Mouse (Mus musculus) kidney, adult 9 months (tissue): ENCODE results near the gene Rcan2.

Experiments used
- DNase-seq: peaks from one replicate; pipeline ENCODE4 v3.0.0; 2022

Rcan2 gene

DNA sequence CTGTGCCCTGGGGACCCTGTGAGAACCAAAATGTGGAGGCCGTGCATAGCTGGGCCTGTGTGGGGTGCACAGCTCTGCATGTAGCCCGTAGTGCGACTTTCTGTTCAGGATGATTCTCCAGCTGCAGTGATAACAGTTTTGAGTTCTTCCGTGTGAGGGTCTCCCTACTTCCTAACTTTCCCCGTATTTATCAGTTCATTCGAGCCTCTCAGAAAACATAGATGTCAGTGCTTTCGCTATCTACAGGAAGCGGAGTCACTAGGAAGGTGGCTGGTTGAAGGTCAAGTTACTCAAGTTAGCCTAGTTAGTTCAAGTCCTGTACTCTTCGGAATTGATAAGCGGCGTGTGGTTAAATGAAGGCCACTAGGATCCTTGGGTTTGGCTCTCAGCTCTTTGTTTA, 130.6 kb downstream of the Rcan2 start:
- DNase-seq: no peak

DNA sequence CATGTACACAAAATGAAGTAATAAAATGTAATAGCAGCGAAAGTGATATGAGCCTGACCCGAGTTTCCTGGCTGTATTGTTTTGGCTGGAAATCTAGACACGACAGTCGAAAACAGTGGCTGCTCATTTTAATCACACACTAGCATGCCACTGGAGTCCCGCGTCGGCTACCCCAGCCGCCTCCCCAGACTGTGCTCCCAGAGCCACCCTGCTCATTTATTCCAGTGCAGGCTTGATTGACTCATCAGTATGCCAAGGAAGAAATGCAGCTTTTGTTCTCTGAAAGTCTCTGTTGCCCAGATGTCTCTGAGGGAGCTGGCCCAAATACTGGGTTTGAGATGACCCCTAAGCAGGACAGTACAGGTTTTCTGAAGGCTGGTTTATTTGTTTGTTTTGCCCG, 132.9 kb downstream of the Rcan2 start:
- DNase-seq: no peak

DNA sequence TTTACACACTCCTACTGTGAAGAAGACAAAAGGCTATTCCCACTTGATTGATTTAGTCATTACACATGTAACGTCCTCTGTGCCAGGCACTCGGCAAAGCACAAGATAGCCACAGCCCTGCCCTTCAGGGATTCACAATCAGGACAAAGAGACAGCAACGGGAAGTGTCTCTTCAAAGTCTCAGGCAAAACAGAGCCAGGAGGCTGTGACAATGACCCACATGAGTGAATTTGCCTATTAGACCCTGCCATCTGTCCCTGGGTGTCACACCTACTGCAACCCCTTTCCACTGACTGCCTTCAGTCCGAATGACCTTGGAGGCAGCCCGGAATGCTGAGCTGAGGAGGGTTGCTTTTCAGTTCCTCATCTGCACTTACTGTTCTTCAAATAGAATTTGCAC, 151.1 kb downstream of the Rcan2 start:
- no peak for DNase-seq

DNA sequence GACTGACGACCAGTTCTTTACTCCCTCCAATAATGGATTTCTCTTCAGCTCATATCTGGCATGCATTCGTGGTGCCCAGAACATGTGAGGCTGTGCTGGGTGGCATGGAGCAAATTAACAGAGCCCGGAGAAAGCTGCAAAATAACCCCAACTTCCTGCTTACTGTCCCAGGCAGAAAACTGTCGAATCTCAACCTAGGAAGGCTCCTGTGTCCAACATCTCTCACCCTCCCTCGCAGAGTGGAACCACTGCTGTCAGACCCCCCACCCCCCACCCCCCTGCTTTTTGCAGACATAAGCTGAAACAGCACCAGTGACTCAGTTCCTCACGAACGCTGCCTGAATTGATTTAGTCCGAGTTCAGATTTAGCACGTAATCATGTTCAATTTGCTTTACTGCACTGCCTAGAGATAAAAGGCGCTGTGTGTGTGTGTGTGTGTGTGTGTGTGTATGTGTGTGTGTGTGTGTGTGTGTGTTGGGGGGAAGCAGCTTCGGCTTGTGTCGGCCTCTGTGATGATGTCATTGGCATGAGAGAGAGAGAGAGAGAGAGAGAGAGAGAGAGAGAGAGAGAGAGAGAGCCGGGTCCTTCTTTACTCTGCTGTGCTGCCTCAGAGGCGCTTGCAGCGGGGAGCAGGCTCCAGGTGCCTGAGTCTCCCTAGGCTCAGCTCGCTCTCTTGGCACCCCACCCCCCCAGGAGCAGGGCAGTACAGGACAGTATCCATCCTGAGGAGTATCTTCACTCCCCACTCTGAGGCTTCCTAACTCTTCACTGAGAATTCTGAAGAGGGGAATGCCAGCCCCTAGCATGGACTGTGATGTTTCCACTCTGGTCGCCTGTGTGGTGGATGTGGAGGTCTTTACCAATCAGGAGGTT, 151.7 kb downstream of the Rcan2 start:
- DNase-seq: no peak

DNA sequence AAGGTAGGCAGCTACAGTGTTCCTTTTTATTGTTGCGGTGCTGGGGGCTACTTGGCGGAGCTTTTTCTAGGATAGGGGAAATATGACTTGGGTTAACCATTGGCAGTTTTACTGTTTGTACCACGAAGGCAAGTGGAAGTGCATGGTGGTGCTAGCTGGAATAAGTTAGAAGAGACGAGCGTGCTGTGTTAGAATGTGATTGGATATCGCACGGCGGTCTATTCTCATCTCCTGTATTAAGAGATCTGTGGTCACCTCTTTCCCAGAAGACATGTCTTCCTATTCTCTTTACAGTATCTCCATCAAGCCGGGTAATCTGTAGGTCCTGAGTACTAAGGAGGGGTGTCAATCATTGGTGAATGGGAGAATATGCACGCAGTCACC, 152.4 kb downstream of the Rcan2 start:
- DNase-seq: no peak

DNA sequence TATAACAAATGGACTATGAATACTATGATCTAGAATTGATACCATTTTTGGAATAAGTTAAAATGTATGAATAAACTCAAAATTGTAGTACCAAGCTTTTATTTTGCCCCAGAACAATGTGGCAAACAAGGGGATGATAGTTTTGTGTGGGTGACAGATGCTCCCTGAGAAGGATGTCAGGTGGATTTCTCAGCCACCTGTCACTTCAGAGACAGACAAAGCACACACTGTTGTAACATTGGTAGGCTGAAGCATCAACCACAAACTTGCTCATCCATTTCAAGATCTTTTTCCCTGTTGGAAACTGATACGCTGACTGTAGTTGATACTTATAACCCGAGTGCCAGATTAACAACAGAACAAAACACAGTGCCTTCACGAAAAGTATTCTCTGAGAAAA, 158.6 kb downstream of the Rcan2 start:
- no peak for DNase-seq

DNA sequence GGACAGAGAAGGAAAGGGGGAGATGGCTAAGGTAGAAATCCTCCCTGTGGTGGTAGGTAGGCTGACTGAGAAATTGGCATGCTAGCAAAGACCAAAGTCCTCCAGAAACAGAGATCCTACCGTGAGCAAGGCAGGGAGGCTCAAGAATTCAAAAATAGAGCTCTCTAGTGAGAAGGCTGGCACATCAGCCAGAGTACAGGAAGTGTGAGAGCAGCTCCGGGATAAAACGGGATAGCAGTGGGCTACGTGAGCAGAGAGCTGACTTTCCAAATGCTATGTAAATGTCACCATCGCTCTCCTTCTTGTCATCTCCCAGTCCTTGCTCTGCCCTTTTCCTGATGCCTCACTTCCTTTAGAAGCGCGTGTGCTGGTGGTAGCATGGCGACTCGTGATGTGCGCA, 168.8 kb downstream of the Rcan2 start:
- DNase-seq: no peak

DNA sequence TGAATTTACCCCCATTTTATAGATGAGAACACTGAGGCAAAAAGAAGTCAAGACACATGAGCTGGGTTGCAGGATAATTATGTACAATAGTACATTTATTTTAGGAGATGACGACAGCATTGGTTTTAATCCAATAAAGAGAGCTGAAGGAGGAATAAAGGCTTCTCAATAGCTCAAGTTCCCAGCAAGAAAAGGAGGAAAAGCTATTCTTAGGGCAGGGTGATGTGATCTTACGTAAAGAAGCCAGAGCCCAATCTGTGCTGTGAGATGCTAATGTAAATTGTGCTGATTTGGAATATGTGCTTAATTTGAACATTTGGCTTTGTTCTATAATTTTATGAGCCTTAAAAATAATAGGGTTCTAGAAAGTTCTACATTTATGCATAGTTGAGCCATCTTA, 176.4 kb downstream of the Rcan2 start:
- no peak for DNase-seq

DNA sequence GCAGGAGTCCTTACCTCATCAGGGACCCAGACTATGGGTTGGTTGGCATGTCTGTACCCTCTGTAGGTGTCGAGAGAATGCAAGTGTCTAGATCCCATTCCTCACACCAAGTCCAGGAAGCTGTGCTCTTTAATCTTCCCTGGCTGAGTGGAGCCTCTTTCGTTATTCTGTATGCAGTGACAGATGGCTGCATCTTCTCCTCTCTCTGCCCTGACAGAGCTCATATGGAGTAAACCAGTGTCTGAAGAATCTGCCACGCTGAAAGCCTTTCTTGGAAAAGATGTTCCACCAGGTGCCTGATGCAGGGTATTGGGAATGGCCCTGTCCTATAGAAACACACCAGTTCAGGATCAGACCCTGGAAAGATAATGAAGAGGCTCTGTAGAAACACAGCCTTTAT, 178.8 kb downstream of the Rcan2 start:
- DNase-seq: no peak

DNA sequence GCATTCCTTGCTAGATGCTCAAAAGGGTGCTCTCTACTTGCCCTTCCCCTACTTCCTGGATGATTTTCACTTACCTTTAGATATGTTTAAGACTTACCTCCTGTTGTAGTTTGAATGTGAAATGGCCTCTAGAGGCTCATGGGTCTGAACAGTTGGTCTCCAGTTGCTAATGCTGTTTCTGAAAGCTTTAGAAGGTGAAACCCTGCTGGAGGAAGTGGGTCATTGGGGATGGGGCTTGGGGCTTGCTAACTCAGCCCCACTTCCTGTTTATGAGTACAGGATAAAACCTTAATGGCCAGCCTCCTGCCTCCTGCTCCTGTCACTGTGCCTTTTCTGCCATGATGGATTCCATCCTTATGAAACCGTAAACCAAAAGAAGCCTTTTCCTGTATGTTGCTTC, 181.4 kb downstream of the Rcan2 start:
- DNase-seq: no peak

DNA sequence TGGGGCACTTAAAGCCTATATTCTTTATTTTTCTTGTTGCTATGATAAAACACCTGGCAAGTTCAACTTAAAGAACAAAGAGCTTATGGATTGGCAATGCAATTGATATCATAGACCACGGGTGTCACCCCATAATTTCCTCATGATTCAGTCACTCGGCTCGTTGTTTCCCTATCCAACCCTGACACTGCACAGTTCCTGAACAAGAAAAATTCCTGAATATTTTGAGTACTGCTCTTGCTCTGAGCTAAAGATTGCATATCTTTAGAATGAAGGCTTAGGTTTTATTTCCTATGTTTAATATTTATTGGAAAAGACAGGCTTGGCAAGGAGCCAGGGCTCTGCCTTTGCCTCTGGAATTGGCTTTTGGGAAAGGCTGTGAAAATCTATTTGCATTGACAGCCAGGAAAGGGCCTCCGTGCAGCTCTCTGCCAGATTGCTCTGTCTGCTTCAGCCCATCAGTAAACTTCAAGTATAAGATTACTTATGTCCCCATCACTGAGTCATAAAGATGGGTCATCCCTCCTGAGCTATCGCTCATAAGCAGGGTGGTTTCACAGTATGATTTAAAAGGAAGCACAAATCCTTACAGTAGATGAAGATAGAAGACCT, 188.3 kb downstream of the Rcan2 start:
- no peak for DNase-seq

DNA sequence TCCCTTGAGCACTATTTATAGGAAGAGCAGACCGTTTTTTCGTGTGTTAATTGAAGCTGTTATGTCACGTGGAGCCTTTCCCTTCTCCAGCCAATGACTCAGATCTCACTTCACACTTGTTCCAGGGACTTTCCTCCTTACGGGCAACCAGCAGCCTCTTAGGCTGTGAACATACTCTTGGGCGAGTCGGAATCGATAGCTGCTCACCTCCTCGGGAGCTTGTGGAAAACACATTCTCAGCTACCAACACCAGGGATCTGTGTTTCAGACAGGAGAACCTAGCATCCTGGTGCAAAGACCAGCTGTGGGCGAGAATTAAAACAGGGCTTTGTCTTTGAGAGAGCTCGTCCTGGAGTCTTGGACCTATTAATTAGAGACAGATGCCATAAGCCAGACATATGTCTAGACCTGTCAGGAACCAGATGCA, 189.8 kb downstream of the Rcan2 start:
- no peak for DNase-seq

DNA sequence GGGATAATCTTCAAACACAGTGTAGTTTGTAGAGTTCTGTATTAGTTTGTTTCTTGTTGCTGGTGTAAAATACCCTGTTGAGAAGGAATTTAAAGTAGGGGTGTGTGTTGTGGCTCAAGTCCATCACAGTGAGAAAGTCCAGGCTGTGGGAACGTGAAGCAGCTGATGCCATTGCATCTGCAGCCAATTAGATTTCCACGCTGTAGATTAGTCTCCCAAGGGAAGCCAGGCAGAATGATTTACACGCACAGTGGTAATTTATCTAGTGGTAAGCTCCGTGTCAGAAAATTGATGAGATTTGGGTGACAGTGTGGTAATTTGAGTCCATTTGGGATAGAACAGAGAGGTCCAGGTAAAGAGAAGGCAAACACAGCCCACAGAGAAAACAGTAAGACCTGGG, 192.9 kb downstream of the Rcan2 start:
- no peak for DNase-seq

DNA sequence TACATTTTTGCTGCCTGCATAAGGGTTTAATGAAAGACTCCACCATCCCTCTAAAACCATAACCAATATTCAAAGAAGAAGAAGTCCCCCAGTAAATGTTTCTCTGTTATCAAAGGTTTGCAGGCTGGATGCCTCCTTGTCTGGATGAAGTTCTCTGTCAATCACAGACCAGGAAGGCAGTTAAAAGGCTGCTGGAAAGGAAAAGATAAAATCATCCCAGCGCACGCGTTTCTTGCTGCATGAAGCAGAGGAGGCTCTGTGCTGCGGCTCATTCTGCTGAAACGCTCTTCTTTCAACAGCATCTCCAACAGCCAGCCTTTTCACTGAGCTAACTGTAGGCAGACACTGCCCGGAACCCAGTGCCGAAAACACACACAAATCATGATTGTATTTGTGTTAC, 196.4 kb downstream of the Rcan2 start:
- no peak for DNase-seq

DNA sequence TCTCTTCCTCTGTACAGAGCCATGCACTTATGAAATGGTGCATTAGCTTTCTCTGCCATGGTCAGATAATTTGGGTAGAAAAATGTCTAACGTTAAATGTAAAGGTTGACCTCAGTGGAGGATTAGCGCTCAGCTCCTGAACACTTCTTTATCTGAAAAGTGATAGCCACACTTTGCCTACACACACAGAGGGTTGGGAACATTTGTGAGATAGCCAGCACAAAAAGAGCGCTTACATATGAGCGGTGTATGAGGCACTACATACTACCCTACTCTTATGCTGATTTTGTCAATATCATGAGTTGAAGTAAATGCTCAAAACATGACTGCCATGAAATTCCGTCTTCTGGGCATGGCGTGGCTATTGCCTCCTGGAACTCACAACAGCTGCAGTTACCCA, 196.9 kb downstream of the Rcan2 start:
- DNase-seq: no peak

DNA sequence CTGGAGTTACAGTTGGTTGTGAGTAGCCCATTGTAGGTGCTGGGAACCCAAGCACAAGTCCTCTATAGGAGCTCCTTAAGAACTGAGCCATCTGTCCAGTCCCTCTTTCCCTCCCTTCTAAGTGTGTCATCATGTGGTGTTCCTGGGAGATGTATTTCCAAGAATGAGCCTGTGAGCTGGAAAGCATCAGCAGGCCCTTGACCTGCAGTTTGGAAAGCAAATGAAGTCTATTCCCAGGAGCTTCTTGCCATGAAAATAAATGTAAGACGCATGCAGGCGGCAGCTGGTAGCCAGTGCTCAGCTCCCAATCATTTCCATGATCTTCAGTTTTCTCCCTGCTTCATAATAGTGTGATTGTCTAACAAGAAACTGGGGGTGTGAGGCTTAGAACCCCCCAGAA, 203.2 kb downstream of the Rcan2 start:
- DNase-seq: no peak

DNA sequence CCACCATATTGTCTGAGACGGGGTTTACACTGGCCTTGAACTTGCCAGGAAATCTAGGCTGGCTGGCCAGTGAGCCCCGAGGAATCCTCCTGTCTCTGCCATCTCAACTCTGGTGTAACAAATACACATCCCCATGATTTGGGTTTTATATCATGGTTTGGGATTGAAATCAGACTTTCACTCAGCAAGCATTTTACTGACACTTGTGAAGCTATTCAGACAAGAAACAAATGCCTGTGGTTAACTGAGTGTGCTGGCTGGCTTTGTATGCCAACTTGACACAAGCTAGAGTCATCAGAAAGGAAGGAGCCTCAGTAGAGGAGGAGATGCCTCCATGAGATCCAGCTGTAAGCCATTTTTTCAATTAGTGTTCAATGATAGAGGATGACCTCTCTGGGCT, 206.3 kb downstream of the Rcan2 start:
- DNase-seq: no peak

DNA sequence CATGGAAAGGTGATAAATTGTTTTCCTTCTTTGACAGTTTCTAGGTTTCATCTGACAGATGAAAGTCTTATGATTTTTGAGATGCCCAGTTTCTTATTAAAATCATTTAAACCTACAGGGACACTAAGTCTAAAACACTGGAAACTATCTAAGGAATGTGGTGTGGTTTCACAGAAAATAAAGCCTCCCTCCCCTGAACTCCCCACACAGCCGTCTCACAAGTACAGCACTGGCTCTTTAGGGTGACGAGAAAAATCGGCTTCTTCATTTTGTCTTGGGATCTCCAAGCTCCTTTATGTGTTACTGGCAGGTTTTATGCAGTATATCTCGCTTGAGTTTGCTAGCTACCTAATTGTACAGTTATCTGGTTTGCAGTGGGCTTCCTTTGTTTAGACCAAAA, 210.8 kb downstream of the Rcan2 start:
- no peak for DNase-seq

DNA sequence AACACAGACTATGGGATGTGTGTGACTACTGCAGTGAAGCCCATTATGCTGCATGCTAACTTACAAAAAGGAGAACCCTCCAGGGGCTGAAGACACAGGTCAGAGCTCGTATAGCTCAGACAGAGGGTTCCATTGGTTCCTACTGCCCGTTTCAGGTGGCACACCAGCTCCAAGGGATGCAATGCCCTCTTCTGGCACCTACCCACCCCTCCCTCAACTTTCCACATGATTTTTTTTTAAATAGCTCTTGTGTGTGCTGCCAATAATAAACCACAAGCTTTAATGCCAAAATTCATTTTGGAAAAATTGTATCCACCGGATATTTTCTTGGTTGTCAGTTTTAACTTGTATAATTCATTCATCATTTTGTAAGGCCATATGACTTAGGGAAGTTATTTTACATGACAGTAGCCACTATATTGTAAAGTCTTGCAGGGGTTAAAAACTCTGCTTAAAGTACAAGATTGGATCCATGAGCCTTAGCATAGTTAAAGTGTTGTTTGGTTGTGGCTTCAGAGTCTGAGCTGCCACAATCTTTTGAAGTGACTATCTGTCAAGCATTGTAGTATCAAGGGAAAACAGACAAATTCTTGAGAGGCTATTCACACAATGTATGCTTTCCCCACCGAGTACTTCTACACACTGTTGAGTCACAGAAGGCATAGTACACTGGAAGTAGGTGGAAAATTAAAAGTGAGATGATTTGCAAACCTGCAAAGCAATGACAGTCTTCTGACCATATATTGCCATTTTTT, 212.8 kb downstream of the Rcan2 start:
- DNase-seq: no peak

DNA sequence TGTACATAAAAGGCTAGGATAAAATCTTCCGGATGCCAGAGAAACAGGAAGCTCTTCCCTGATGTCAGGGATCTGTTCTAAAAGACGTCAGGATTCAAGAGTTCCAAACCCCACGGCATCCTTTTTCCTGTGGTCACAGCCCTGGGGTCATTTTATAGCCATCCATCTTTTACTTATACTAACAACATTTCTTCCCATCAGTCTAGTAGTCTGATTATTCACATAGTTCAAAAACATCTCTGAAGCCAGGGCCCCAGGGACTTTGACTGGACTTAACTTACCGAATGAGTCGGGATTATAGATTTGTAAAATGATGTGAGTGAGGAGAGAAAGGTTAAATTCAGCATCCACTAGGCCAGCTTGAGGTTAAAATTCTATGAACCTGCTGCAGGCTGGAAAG, 215.2 kb downstream of the Rcan2 start:
- DNase-seq: no peak

DNA sequence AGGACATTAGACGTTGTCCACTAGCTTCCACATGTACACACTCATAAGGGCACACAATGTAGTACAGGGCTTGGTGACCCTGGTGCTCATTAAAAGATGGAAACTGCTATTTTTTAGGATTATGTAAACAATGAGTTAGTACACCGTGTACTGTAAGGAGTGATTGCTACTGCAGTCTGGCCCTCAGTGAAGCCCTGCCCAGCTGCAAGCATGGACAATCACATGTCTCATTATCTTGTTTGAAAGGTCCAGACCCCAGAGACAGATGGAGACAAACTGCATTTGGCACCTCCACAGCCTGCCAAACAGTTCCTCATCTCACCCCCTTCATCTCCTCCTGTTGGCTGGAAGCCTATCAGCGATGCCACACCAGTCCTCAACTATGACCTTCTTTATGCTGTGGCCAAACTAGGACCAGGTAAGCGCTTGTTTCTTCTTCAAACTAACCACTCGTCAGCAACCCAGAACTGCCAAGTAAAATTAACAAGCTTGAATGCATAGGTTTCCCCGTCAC, 219.6 kb downstream of the Rcan2 start:
- no peak for DNase-seq

DNA sequence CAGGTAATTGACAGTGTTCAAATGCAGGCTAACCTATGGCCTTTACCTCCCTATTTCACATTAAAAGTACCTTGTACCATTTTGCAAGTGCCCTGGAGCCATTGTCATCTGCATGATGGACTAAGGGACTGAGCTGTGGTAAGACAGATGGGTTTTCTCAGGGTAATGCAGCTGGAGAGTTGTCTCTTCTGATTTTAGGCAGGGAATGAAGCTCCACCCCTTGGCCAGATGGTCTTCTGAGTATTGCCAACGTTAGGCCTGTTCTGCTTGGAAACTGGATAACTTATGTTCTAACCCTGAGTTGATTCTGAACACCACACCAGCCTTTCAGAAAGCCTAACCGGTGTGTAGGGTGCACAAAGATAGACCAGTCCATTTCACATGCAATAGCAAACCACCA, 222.7 kb downstream of the Rcan2 start:
- DNase-seq: no peak

DNA sequence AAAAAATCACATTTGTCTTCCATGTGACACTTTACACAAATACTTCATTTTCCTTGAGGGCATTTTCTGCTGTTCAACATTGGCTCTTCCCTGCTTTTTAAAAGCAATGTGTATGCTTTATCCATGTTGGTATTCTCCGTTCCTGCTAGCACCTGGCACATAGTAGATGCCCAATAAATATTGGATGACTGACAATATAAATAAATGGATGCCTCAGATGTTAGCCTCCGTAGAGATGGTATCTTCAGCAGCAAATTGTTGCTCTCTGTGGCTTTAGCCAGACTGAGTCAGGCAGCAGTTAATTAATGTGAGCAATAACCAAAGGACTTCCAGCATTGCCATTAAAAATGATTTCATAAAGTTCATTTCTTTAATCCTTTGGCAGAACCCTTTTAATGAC, 223.9 kb downstream of the Rcan2 start:
- DNase-seq: no peak

DNA sequence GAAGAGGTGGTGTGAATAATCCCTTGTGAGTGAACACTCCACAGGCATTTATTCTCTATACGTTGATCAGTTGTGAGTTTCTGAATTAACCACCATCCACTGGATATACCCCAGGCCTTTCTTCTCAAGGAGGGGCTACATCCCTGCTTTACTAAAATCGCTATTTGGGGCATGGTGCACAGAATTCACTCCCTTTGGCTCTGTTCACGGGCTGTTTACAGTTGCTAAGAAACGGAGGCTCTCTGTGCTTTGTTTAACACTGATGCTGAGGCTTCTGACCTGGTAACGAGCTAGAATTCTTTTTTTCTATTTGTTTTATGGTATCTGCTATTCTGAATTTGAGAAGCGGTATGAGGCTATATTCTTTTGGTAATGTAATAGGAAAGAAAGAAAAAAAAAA, 224.8 kb downstream of the Rcan2 start:
- no peak for DNase-seq
